Mouse (Mus musculus) 416B (cell line): ENCODE data around the gene Yif1a.

Source experiments
- DNase-seq: peaks from one replicate; pipeline ENCODE4 v3.0.0; 2011; ENCODE audit warnings: low read depth

Gene Yif1a

DNA sequence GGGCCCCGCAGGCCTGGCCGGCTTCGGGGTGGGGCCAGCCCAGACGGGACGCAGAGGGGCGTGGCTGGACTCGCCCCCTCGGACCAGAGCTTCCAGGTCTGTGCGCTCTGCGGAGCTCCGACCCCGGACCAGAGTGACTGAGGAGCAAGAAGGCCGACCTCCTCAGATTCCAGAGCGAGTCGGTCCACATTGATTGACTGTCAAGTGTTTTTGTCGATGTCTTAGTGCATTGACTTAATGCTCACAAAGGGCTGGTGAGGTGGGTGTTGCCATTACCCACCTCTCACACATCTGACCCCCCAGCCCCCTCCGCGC is 30.0 kb downstream of the Yif1a start, which contains the start of gene Klc2:
TSS of gene Klc2 (minus strand) at position 177 of the 315 bp plus-strand sequence.
- no peak for DNase-seq

DNA sequence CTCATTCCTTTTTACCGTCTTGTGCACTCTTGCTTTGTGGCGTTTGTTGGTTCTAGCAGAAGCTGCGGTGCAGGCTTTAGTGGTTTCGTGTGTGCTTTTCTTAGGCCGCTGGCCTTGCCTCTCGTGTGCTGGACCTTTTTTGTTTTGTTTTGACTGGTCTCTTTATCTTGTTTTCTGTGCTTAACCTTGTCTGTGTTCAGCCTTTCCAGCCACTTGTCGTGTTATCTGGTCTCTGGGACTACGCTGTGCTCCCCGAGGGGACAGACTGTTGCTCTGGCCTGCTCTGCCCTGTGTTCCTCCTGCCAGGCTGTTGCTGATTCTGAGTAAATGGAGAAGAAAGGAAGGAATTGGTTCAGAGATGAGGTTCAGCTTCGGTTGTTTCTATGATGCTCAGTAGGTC is 34.2 kb downstream of the Yif1a start:
- no peak for DNase-seq

DNA sequence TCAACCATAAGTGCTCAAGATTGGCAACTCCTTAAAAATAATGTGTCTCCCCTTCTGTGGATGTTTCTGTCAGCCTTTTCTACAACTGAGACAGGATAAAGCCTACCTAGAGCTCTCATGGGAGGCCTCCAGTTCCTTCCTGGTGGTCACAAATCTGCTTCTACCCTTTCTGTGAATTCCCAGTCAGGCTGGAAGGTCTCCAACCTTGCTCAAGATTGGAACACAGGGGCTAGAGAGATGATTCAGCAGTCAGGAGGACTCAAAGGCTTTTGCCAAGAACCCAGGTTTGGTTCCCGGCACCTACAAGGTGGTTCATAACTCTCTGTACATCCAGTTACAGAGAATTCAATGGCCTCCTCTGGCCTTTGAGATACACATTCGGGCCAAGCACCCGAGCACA is 34.9 kb downstream of the Yif1a start:
- DNase-seq = no peak

DNA sequence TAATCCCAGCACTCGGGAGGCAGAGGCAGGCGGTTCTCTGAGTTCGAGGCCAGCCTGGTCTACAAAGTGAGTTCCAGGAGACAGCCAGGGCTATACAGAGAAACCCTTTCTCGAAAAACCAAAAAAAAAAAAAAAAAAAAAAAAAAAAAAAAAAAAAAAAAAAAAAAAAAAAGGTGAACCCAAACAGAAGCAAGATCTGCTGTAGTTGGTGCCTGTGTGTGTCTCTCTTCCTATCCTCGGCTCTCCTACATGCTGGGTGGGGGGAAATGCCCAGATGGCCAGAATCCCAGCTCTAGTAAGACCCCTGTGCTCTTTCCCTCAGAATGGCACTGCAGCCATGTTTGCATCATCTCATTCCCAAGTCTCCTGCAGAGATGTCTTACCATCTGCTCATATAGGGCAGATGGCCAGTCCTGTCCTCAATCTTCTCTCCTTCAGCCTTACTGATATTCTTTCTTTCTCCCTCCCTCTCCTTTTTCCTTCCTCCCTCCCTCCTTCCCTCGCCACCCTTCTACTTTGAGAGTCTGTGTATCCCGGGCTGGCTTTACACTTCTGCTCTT is 35.8 kb downstream of the Yif1a start:
- no peak for DNase-seq

DNA sequence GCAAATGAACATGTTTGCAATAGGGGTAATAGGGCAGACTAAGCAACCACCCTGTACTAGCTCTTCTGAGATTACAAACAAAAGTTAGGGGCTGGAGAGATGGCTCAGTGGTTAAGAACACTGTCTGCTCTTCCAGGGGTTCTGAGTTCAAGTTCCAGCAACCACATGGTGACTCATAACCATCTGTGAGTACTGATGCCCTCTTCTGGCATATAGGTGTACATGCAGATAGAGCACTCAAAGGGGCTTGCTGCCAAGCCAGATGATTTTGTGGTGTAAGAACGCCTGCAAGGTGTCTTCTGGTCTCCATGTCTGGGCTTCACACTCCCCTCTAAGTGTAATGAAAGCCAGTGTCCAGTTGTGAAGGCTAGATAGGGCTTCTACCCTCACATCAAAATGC is 41.4 kb downstream of the Yif1a start:
- peak; percentile 52 for DNase-seq

DNA sequence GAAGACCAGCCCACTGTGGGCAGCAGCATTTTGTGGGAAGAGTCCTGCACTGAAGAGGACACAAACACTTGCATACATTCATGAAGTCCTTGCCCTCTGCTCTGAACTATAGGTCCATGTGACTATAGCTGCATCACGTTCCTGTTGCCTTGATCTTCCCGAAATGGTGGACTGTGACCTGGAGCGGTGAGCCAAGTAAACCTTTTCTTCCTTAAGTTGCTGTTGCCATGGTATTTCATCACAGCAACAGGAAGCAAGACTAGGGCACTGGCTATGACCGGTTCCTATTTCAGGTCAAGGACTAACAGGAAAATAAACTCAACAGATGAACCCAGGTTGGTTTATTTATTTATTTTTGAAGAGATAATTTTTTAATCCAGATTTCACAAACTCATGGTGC is 42.9 kb downstream of the Yif1a start:
- peak; percentile 51 for DNase-seq

DNA sequence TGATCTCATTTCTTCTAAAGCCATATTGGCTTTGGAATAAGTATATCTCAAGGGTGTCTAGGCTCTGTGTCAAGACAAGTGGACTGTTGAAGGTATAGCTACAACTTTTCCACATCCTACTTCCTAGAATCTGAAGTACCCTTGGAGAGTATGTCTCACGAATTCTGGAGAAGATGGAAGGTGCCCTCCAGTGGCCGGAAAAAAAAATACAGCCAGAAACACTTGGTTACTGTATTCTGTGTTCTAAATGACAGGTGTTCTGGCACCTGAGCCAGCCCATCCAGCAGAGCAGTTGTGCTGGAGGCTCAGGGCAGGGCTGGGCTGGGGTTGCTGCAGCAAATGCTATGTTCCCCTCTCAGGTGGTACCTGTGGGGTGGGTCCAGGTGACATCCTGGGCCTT is 51.3 kb downstream of the Yif1a start:
- DNase-seq = peak; percentile 61
